Mouse (Mus musculus): ENCODE measurements at regions not wholly inside any gene's neighbourhood (a gene's known extent, or its start where the extent isn't known, plus 50 kb on each side); places are given as distances from the start of the nearest gene placed in this dataset.

DNA sequence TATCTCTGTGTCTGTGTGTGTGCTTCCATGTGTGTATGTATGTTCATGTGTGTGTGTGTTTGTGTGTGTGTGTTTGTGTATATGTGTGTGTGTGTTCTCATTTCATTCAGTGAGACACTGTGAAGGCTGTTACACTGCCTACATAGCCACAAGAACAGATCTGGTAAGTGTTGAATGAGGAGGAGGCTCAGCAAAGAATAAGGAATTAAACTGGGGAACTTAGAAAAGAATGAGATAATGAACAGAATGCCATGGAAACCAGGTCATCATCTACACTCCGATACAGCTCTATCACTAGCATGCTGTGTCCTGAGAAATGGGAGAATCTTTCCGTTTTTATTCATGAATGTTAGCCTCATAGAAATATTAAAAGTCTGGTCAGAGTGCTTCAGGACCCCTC, 495.7 kb downstream of the Pdcd6ip start:
- TF ChIP-seq CTCF (IDR thresholded peaks at IDR 0.05; ENCODE audit: low read depth): no peak
- no peak for TF ChIP-seq EP300 (IDR thresholded peaks at IDR 0.05; ENCODE audit: low read depth)

All from liver, postnatal 0 days (tissue).